Mouse (Mus musculus): ENCODE data around the gene Fmo2. TPM values are rescaled to one million over a fixed set of nuclear protein-coding genes. Genes with fewer than 3 reads are reported as not detected.

Fmo2 gene
- polyA plus RNA-seq, 1 experiment from 2014 or later = not detected

DNA sequence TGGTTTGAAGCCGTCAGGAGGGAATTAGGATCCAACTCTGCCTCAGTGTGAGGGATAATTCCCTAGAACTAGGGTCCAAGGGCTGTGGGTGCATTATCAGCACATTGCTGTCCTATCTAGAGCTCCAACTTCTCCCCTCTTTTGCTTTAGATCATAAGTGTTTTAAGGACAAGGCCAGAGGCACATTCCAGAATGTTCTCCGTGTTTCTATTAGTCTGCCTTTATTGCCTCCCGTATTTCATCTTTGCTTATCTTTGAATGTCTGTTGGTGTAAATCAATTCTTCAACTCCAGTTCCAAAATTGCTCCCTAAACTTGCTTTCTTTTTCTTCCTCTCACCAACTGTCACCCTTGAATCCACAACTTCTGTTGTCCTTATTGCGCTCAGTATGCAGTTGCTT is 33.9 kb upstream of the Fmo2 start:
- ATAC-seq (ENCODE audit: low read depth) = no peak
- 91% methylated on average over 4 of the region's 4 CpGs for WGBS
- H3K4me1 ChIP-seq (ENCODE audit: control insufficient read depth, insufficient read depth, low read length) = no peaks in the 10 kb centered on the region
- H3K4me2 ChIP-seq (ENCODE audit: low read depth, low read length) = no peak overlapping the region
- no peaks in the 10 kb centered on the region for H3K27me3 ChIP-seq (ENCODE audit: control insufficient read depth, insufficient read depth, low read length)
- H3K27ac ChIP-seq (ENCODE audit: low read depth, low read length) = no peak overlapping the region
- no peak overlapping the region for H3K9ac ChIP-seq (replicated peaks; ENCODE audit: low read depth, low read length)
- no peaks in the 10 kb centered on the region for H3K36me3 ChIP-seq (ENCODE audit: control insufficient read depth, insufficient read depth, low read length)
- no peaks in the 10 kb centered on the region for H3K9me3 ChIP-seq (ENCODE audit: control insufficient read depth, low read length)
- H3K4me3 ChIP-seq (ENCODE audit: low read depth, low read length) = no peak overlapping the region

DNA sequence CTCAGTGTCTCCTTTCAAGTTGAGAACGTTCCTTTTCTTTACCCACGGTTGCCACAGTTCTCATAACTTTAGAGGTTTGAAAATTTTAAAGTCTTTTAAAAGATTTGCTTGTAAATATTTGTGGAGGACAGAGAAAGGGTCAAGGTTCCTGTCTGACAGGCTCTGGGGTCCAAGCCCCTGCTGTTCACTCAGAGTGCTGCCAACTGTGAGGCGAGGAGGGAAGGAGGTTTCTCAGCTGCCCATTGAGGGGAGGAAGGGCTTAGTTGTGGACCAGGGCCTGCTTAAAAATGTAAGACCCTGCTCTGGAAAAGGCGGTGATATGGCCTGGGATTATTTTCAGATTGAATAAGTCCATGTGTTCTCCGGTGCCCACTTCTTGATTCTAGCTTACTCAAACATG is 33.4 kb upstream of the Fmo2 start:
- H3K27ac ChIP-seq (ENCODE audit: low read depth, low read length) = no peak overlapping the region
- no peaks in the 10 kb centered on the region for H3K27me3 ChIP-seq (ENCODE audit: control insufficient read depth, insufficient read depth, low read length)
- no peaks in the 10 kb centered on the region for H3K4me1 ChIP-seq (ENCODE audit: control insufficient read depth, insufficient read depth, low read length)
- H3K4me3 ChIP-seq (ENCODE audit: low read depth, low read length) = no peak overlapping the region
- no peaks in the 10 kb centered on the region for H3K9me3 ChIP-seq (ENCODE audit: control insufficient read depth, low read length)
- no peak for ATAC-seq (ENCODE audit: low read depth)
- no peaks in the 10 kb centered on the region for H3K36me3 ChIP-seq (ENCODE audit: control insufficient read depth, insufficient read depth, low read length)
- H3K4me2 ChIP-seq (ENCODE audit: low read depth, low read length) = no peak overlapping the region
- no peak overlapping the region for H3K9ac ChIP-seq (replicated peaks; ENCODE audit: low read depth, low read length)
- WGBS = 89% methylated on average over 5 of the region's 5 CpGs

DNA sequence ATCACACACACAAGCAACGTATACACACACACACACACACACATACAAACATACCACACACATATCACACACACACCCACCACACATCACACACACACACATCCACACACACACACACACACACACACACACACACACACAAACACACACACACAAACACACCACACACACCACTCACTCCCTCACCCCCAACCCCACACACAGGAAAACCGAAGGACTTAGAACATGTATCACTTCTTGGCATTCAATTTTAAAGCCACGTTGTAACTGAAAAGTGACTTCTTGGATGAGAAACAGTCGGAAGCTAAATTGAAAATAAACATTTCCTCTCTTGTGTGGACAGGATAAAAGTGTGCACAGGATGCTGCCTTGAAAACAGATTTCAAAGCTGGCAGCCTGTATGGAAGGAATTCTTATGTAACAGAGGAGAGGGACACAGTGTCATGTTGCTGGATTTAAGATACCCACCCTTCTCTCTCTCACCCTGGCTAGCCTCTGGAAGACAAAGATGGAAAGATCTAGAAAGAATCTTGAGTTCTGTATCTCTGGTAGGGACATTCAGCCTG is 32.9 kb upstream of the Fmo2 start:
- WGBS = 88% methylated on average over 4 of the region's 4 CpGs
- Histone ChIP-seq H3K36me3 (ENCODE audit: control insufficient read depth, insufficient read depth, low read length) (no peaks in the 10 kb centered on the region), H3K9me3 (ENCODE audit: control insufficient read depth, low read length) (no peaks in the 10 kb centered on the region), H3K27me3 (ENCODE audit: control insufficient read depth, insufficient read depth, low read length) (no peaks in the 10 kb centered on the region), H3K27ac (ENCODE audit: low read depth, low read length) (no peak overlapping the region), H3K9ac (replicated peaks; ENCODE audit: low read depth, low read length) (no peak overlapping the region), H3K4me2 (ENCODE audit: low read depth, low read length) (no peak overlapping the region), H3K4me1 (ENCODE audit: control insufficient read depth, insufficient read depth, low read length) (no peaks in the 10 kb centered on the region), H3K4me3 (ENCODE audit: low read depth, low read length) (no peak overlapping the region)
- ATAC-seq (ENCODE audit: low read depth) = no peak

DNA sequence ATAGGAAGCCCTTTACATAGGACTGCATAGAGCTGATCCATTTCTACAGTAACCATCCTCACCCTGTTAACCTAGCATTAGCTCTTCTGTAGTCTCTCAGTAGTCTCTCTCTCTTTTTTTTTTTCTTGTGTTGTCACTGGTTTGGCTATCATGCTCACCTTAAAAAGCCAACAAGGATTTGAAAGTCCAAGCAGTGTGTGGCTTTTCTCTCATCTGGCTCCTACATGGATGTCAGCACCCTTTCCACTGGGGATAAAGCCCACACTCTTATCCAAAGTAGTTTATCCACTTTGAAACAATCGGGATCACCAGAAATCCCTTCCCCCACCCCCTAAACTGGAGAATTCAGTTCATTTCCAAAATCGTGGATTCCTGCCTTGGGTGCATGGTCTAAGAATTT is 32.1 kb upstream of the Fmo2 start:
- no peaks in the 10 kb centered on the region for H3K9me3 ChIP-seq (ENCODE audit: control insufficient read depth, low read length)
- H3K4me1 ChIP-seq (ENCODE audit: control insufficient read depth, insufficient read depth, low read length) = no peaks in the 10 kb centered on the region
- H3K4me3 ChIP-seq (ENCODE audit: low read depth, low read length) = no peak overlapping the region
- H3K36me3 ChIP-seq (ENCODE audit: control insufficient read depth, insufficient read depth, low read length) = no peaks in the 10 kb centered on the region
- H3K27ac ChIP-seq (ENCODE audit: low read depth, low read length) = no peak overlapping the region
- no peak overlapping the region for H3K4me2 ChIP-seq (ENCODE audit: low read depth, low read length)
- ATAC-seq (ENCODE audit: low read depth) = no peak
- H3K27me3 ChIP-seq (ENCODE audit: control insufficient read depth, insufficient read depth, low read length) = no peaks in the 10 kb centered on the region
- WGBS = 82% methylated on average over 2 of the region's 2 CpGs
- H3K9ac ChIP-seq (replicated peaks; ENCODE audit: low read depth, low read length) = no peak overlapping the region

DNA sequence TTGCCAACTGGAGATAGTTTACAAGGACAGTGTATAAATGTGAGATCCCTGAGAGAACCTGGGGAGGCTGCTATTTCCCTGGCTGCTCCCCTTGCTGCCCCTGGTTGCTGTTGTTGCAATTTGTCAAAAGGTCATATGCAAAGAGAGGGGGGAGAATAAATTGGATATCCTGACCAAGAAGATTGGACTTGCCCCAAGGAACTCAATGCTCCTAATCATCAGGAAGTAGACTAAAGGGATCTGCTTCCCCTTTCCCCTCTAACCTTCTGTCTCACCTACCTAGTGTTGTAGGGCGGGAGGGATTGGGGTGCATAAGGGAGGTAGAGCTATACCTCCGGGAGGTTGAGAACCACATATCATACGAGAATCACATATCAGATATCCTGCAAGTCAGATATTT is 30.6 kb upstream of the Fmo2 start:
- no peak overlapping the region for H3K9ac ChIP-seq (replicated peaks; ENCODE audit: low read depth, low read length)
- 88% methylated on average over 3 of the region's 3 CpGs for WGBS
- no peak for ATAC-seq (ENCODE audit: low read depth)

DNA sequence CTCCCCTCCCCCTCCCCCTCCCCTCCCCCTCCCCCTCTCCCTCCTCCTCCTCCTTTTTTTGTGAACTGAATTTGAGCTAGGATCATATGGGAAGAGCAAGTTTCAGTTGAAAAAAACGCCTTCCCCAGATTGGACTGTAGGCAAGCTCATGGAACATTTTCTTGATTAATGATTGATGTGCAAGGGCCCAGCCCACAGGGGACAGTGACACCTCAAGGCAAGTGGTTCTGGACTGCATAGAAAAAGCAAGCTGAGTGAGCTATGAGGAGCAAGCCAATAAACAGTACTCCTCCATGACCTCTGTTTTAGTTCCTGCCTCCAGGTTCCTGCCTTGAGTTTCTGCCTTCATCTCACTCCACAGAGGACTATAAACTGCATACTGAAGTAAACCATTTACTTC is 26.6 kb upstream of the Fmo2 start:
- Histone ChIP-seq H3K27me3 (ENCODE audit: control insufficient read depth, insufficient read depth, low read length) (no peaks in the 10 kb centered on the region), H3K36me3 (ENCODE audit: control insufficient read depth, insufficient read depth, low read length) (no peaks in the 10 kb centered on the region), H3K9me3 (ENCODE audit: control insufficient read depth, low read length) (no peaks in the 10 kb centered on the region), H3K4me2 (ENCODE audit: low read depth, low read length) (no peak overlapping the region), H3K27ac (ENCODE audit: low read depth, low read length) (no peak overlapping the region), H3K4me3 (ENCODE audit: low read depth, low read length) (no peak overlapping the region), H3K4me1 (ENCODE audit: control insufficient read depth, insufficient read depth, low read length) (no peaks in the 10 kb centered on the region), H3K9ac (replicated peaks; ENCODE audit: low read depth, low read length) (no peak overlapping the region)
- no peak for ATAC-seq (ENCODE audit: low read depth)
- WGBS = 60% methylated on average over 1 of the region's 1 CpGs

More for the DNA sequence above, 30.6 kb upstream of the Fmo2 start:
- H3K4me2 ChIP-seq (ENCODE audit: low read depth, low read length) = no peak overlapping the region
- H3K4me3 ChIP-seq (ENCODE audit: low read depth, low read length) = no peak overlapping the region
- no peaks in the 10 kb centered on the region for H3K36me3 ChIP-seq (ENCODE audit: control insufficient read depth, insufficient read depth, low read length)
- H3K27ac ChIP-seq (ENCODE audit: low read depth, low read length) = no peak overlapping the region
- no peaks in the 10 kb centered on the region for H3K27me3 ChIP-seq (ENCODE audit: control insufficient read depth, insufficient read depth, low read length)
- H3K4me1 ChIP-seq (ENCODE audit: control insufficient read depth, insufficient read depth, low read length) = no peaks in the 10 kb centered on the region
- H3K9me3 ChIP-seq (ENCODE audit: control insufficient read depth, low read length) = no peaks in the 10 kb centered on the region

DNA sequence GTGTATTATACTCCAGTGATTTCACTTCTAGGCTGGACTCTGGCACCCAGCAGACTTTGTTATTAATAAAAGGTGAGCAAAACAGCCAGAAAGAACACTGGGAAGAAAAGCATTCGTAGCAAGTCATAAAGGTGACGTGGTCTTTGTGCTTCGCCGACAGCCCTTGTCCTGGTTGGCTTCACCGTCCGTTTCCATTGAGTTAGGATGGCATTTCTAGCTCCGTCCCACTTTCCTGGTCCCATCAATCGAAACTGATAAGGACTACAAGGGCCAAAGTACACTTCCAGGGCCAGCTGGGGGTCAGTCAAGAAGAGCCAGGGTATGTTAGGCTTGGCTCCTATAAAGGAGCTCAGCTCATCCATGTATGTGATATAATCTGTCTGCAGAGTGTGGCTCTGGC is 18.1 kb upstream of the Fmo2 start:
- Histone ChIP-seq H3K9me3 (ENCODE audit: control insufficient read depth, low read length) (no peaks in the 10 kb centered on the region), H3K9ac (replicated peaks; ENCODE audit: low read depth, low read length) (no peak overlapping the region), H3K4me1 (ENCODE audit: control insufficient read depth, insufficient read depth, low read length) (no peaks in the 10 kb centered on the region), H3K36me3 (ENCODE audit: control insufficient read depth, insufficient read depth, low read length) (no peaks in the 10 kb centered on the region), H3K4me2 (ENCODE audit: low read depth, low read length) (no peak overlapping the region), H3K27me3 (ENCODE audit: control insufficient read depth, insufficient read depth, low read length) (no peaks in the 10 kb centered on the region), H3K4me3 (ENCODE audit: low read depth, low read length) (no peak overlapping the region), H3K27ac (ENCODE audit: low read depth, low read length) (no peak overlapping the region)
- WGBS = 84% methylated on average over 8 of the region's 8 CpGs
- no peak for ATAC-seq (ENCODE audit: low read depth)

DNA sequence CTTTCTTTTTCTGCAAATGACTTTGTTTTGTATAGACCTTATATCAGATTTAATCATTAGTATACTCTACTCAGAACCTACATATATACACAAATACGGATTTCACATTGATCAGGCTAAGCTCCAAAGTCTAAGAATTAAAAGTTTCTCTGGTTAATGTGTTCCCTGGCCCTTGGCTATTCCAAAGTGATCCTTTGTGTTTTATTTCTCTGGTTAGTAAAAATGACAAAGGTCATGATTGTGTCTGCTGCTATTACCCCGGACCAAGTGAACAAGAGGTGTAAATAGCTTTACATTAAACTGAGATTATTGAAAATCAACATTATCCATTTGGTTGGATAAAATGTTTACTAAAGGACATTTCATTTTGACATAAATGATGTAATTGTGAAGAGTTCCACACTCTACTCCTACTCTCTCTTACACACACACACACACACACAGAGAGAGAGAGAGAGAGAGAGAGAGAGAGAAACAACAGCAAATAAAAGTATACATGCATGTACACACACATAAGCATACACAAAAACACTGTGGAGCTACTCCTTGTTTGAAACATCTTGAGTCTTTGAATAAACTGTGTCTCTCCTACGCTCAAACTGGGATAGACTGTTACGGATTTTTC is 16.5 kb upstream of the Fmo2 start:
- H3K9me3 ChIP-seq (ENCODE audit: control insufficient read depth, low read length) = no peaks in the 10 kb centered on the region
- H3K4me1 ChIP-seq (ENCODE audit: control insufficient read depth, insufficient read depth, low read length) = no peaks in the 10 kb centered on the region
- no peak overlapping the region for H3K4me3 ChIP-seq (ENCODE audit: low read depth, low read length)
- no peak for ATAC-seq (ENCODE audit: low read depth)
- no peak overlapping the region for H3K9ac ChIP-seq (replicated peaks; ENCODE audit: low read depth, low read length)
- no peaks in the 10 kb centered on the region for H3K36me3 ChIP-seq (ENCODE audit: control insufficient read depth, insufficient read depth, low read length)
- WGBS = 86% methylated on average over 4 of the region's 4 CpGs
- no peak overlapping the region for H3K4me2 ChIP-seq (ENCODE audit: low read depth, low read length)
- no peaks in the 10 kb centered on the region for H3K27me3 ChIP-seq (ENCODE audit: control insufficient read depth, insufficient read depth, low read length)
- no peak overlapping the region for H3K27ac ChIP-seq (ENCODE audit: low read depth, low read length)

DNA sequence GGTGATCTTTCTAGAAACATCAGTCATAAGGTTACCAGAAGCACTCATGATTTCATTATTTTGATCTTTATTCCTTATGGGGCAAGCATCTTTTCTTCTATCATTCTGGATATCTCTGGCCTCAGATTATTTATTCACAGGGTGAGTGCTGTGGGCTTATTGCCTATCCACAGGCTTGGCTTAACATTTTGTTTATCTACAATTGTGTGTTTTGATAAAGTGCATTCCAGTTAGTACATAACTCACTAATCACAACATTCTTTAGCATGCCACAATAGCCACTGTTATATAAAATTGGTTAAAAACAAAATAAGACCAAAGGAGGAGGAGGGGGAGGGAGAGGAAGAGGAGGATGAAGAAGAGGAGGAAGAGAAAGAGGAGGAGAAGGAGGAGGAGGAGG is 13.6 kb upstream of the Fmo2 start:
- ATAC-seq (ENCODE audit: low read depth) = no peak
- no peaks in the 10 kb centered on the region for H3K36me3 ChIP-seq (ENCODE audit: control insufficient read depth, insufficient read depth, low read length)
- no peak overlapping the region for H3K9ac ChIP-seq (replicated peaks; ENCODE audit: low read depth, low read length)
- no peaks in the 10 kb centered on the region for H3K4me1 ChIP-seq (ENCODE audit: control insufficient read depth, insufficient read depth, low read length)
- no peak overlapping the region for H3K4me3 ChIP-seq (ENCODE audit: low read depth, low read length)
- H3K27me3 ChIP-seq (ENCODE audit: control insufficient read depth, insufficient read depth, low read length) = no peaks in the 10 kb centered on the region
- H3K27ac ChIP-seq (ENCODE audit: low read depth, low read length) = no peak overlapping the region
- H3K4me2 ChIP-seq (ENCODE audit: low read depth, low read length) = no peak overlapping the region
- H3K9me3 ChIP-seq (ENCODE audit: control insufficient read depth, low read length) = no peaks in the 10 kb centered on the region
